Mouse (Mus musculus) embryonic facial prominence, embryonic 15.5 days (tissue): ENCODE results near the gene Kif3c. TPM values are rescaled to one million over a fixed set of nuclear protein-coding genes. Genes with fewer than 3 reads are reported as not detected.

Source experiments
- ATAC-seq: fragments of 200-750 bp; cut with Nextera tagmentation; 2 replicates; pipeline ENCODE4 v1.8.0; 2017; ENCODE audit warnings: low read depth, moderate TSS enrichment; ENCODE audit not compliant: insufficient number of reproducible peaks, low FRiP score, low TSS enrichment
- H3K27ac ChIP-seq: fragments of 300-500 bp; sonication (generic); replicated peaks from 2 replicates; pipeline ENCODE4 v1.5.1; 2015; ENCODE audit warnings: mild to moderate bottlenecking, inconsistent platforms
- H3K27me3 ChIP-seq: fragments of 300-500 bp; sonication (generic); 2 replicates; pipeline ENCODE4 v1.6.1; 2015; ENCODE audit warnings: inconsistent platforms
- H3K36me3 ChIP-seq: fragments of 300-500 bp; sonication (generic); 2 replicates; pipeline ENCODE4 v1.6.1; 2015; ENCODE audit warnings: mild to moderate bottlenecking, inconsistent platforms
- H3K4me1 ChIP-seq: fragments of 300-500 bp; sonication (generic); 2 replicates; pipeline ENCODE4 v1.6.1; 2015; ENCODE audit warnings: inconsistent platforms
- H3K4me2 ChIP-seq: fragments of 300-500 bp; sonication (generic); replicated peaks from 2 replicates; pipeline ENCODE4 v1.6.1; 2015; ENCODE audit warnings: mild to moderate bottlenecking, inconsistent platforms
- H3K4me3 ChIP-seq: fragments of 300-500 bp; sonication (generic); replicated peaks from 2 replicates; pipeline ENCODE4 v1.5.1; 2015; ENCODE audit warnings: mild to moderate bottlenecking, inconsistent platforms
- H3K9ac ChIP-seq: fragments of 300-500 bp; sonication (generic); 2 replicates; pipeline ENCODE4 v1.6.1; 2015; ENCODE audit warnings: inconsistent platforms
- H3K9me3 ChIP-seq: fragments of 300-500 bp; sonication (generic); replicated peaks from 2 replicates; pipeline ENCODE4 v1.6.1; 2016; ENCODE audit warnings: inconsistent platforms
- WGBS: fragments of 180-500 bp; shearing (Covaris S2); methylation state at CpG from one replicate; pipeline ENCODE4 v1.1.7; 2015; 5-methylcytosine and 5-hydroxymethylcytosine counted together
- polyA plus RNA-seq: library from polyadenylated mRNA; unstranded; fragments of >200 nt; fragmentation: Nextera tagmentation; extraction: Ambion mirVana; gene quantifications from 2 replicates; pipeline ENCODE4 v1.2.1, GENCODE M21; 2015

The Kif3c gene
- polyA plus RNA-seq, 1 experiment from 2014 or later, result 14.8 TPM

- H3K4me2 ChIP-seq, result no peak overlapping the region
- H3K4me3 ChIP-seq, result no peak overlapping the region
- H3K27ac ChIP-seq, result no peak overlapping the region
- no peak overlapping the region for H3K9ac ChIP-seq
- ATAC-seq, result no peak
- no peaks in the 10 kb centered on the region for H3K9me3 ChIP-seq
- no peaks in the 10 kb centered on the region for H3K4me1 ChIP-seq
- no peaks in the 10 kb centered on the region for H3K36me3 ChIP-seq
- WGBS, result 55% methylated on average over 5 of the region's 5 CpGs
- H3K27me3 ChIP-seq, result no peaks in the 10 kb centered on the region
These were observed 14.8 kb upstream of the Kif3c start for GRCm38 (mm10) chr12:3350136-3350535.

- Histone ChIP-seq H3K27ac (no peak overlapping the region), H3K9me3 (no peaks in the 10 kb centered on the region), H3K36me3 (no peaks in the 10 kb centered on the region), H3K27me3 (no peaks in the 10 kb centered on the region), H3K4me3 (no peak overlapping the region), H3K4me2 (no peak overlapping the region), H3K4me1 (no peaks in the 10 kb centered on the region), H3K9ac (no peak overlapping the region)
- ATAC-seq, result no peak
- 78% methylated on average over 6 of the region's 6 CpGs for WGBS
These were observed 12.7 kb upstream of the Kif3c start for GRCm38 (mm10) chr12:3352216-3352615.

- Histone ChIP-seq H3K4me2 (no peak overlapping the region), H3K36me3 (no peaks in the 10 kb centered on the region), H3K9ac (no peak overlapping the region), H3K27me3 (no peaks in the 10 kb centered on the region), H3K27ac (no peak overlapping the region), H3K9me3 (no peaks in the 10 kb centered on the region), H3K4me3 (no peak overlapping the region), H3K4me1 (no peaks in the 10 kb centered on the region)
- whole genome bisulfite sequencing, result 79% methylated on average over 8 of the region's 8 CpGs
- no peak for ATAC-seq
These were observed 9.9 kb upstream of the Kif3c start for GRCm38 (mm10) chr12:3355068-3355467.

- 61% methylated on average over 16 of the region's 16 CpGs for WGBS
- Histone ChIP-seq H3K4me2 (peak overlapping the region; percentile 21; the same call in 1 of the 2 replicates), H3K27me3 (no peaks in the 10 kb centered on the region), H3K27ac (no peak overlapping the region), H3K9ac (no peak overlapping the region), H3K9me3 (no peaks in the 10 kb centered on the region), H3K4me3 (peak overlapping the region; percentile 10), H3K4me1 (no peaks in the 10 kb centered on the region), H3K36me3 (no peaks in the 10 kb centered on the region)
- ATAC-seq, result no peak
These were observed 8.1 kb upstream of the Kif3c start for GRCm38 (mm10) chr12:3356824-3357223.

- no peaks in the 10 kb centered on the region for H3K27me3 ChIP-seq
- no peak overlapping the region for H3K27ac ChIP-seq
- 23% methylated on average over 3 of the region's 3 CpGs for WGBS
- no peaks in the 10 kb centered on the region for H3K4me1 ChIP-seq
- no peaks in the 10 kb centered on the region for H3K9me3 ChIP-seq
- H3K9ac ChIP-seq, result no peak overlapping the region
- H3K36me3 ChIP-seq, result no peaks in the 10 kb centered on the region
- no peak; the same call in 1 of the 2 replicates for ATAC-seq
- H3K4me2 ChIP-seq, result no peak overlapping the region
- H3K4me3 ChIP-seq, result no peak overlapping the region
These were observed 5.6 kb upstream of the Kif3c start for GRCm38 (mm10) chr12:3359302-3359701.

GRCm38 (mm10) chr12:3360043-3360442 is 4.9 kb upstream of the Kif3c start:
- Histone ChIP-seq H3K4me1 (no peaks in the 10 kb centered on the region; the same call in 1 of the 2 replicates), H3K9me3 (no peaks in the 10 kb centered on the region), H3K27ac (no peak overlapping the region), H3K4me3 (no peak overlapping the region), H3K9ac (no peak overlapping the region), H3K4me2 (no peak overlapping the region), H3K27me3 (no peaks in the 10 kb centered on the region), H3K36me3 (no peaks in the 10 kb centered on the region)
- WGBS, result 71% methylated on average over 2 of the region's 2 CpGs
- ATAC-seq, result no peak

- Histone ChIP-seq H3K27ac (no peak overlapping the region), H3K27me3 (no peaks in the 10 kb centered on the region), H3K36me3 (peaks cover 17% of the 10 kb centered on the region), H3K4me3 (no peak overlapping the region), H3K4me2 (no peak overlapping the region), H3K9me3 (no peaks in the 10 kb centered on the region), H3K9ac (no peak overlapping the region), H3K4me1 (peaks cover 32% of the 10 kb centered on the region)
- ATAC-seq, result no peak
- WGBS, result 89% methylated on average over 5 of the region's 5 CpGs
These were observed 856 bp upstream of the Kif3c start for GRCm38 (mm10) chr12:3364076-3364475.

- 2% methylated on average over 31 of the region's 31 CpGs for WGBS
- H3K27ac ChIP-seq, result peak overlapping the region; percentile 85
- peaks cover 17% of the 10 kb centered on the region for H3K36me3 ChIP-seq
- peak; percentile 40 for ATAC-seq
- H3K27me3 ChIP-seq, result no peaks in the 10 kb centered on the region
- H3K4me2 ChIP-seq, result peak overlapping the region; percentile 87
- peak overlapping the region; percentile 74 for H3K9ac ChIP-seq
- peak overlapping the region; percentile 82 for H3K4me3 ChIP-seq
- no peaks in the 10 kb centered on the region for H3K9me3 ChIP-seq
- H3K4me1 ChIP-seq, result peaks cover 43% of the 10 kb centered on the region
These were observed 687 bp downstream of the Kif3c start for GRCm38 (mm10) chr12:3365449-3366189.

- H3K4me3 ChIP-seq, result peak overlapping the region; percentile 82
- H3K4me1 ChIP-seq, result peaks cover 51% of the 10 kb centered on the region
- no peaks in the 10 kb centered on the region for H3K27me3 ChIP-seq
- peak overlapping the region; percentile 74 for H3K9ac ChIP-seq
- no peak overlapping the region for H3K27ac ChIP-seq
- H3K36me3 ChIP-seq, result peaks cover 17% of the 10 kb centered on the region
- 65% methylated on average over 22 of the region's 22 CpGs for WGBS
- H3K9me3 ChIP-seq, result no peaks in the 10 kb centered on the region
- ATAC-seq, result no peak
- H3K4me2 ChIP-seq, result peak overlapping the region; percentile 87
These were observed 1.4 kb downstream of the Kif3c start for GRCm38 (mm10) chr12:3366190-3366956.

- H3K27me3 ChIP-seq, result no peaks in the 10 kb centered on the region
- ATAC-seq, result no peak
- H3K4me3 ChIP-seq, result peak overlapping the region; percentile 82; the same call in 1 of the 2 replicates
- H3K27ac ChIP-seq, result no peak overlapping the region
- H3K4me2 ChIP-seq, result no peak overlapping the region
- WGBS, result 94% methylated on average over 14 of the region's 14 CpGs
- H3K9me3 ChIP-seq, result no peaks in the 10 kb centered on the region
- H3K4me1 ChIP-seq, result peaks cover 56% of the 10 kb centered on the region
- peaks cover 20% of the 10 kb centered on the region for H3K36me3 ChIP-seq
- no peak overlapping the region for H3K9ac ChIP-seq
These were observed 2.0 kb downstream of the Kif3c start for GRCm38 (mm10) chr12:3366957-3367260.

GRCm38 (mm10) chr12:3368771-3369170 is 3.8 kb downstream of the Kif3c start:
- Histone ChIP-seq H3K4me2 (0 out of 2 replicates have a peak overlapping the region, but pooled peaks have one; percentile 6), H3K4me1 (peaks cover 56% of the 10 kb centered on the region), H3K4me3 (0 out of 2 replicates have a peak overlapping the region, but pooled peaks have one; percentile 6), H3K9me3 (no peaks in the 10 kb centered on the region), H3K36me3 (peaks cover 28% of the 10 kb centered on the region), H3K27ac (no peak overlapping the region), H3K27me3 (no peaks in the 10 kb centered on the region), H3K9ac (no peak overlapping the region)
- 28% methylated on average over 3 of the region's 3 CpGs for WGBS
- no peak for ATAC-seq
